Comparison of ENCODE assay signal across 8 mouse cellular contexts in genomic region chr2:105671798-105672595, GRCm38 (mm10). TPM values are rescaled to one million over a fixed set of nuclear protein-coding genes. Genes with fewer than 3 reads are reported as not detected.
A peak's percentile ranks its signal among the peaks of the same experiment; 100 is the strongest.
DNase-seq lines count a peak whose midpoint lies in the region; ATAC-seq and TF ChIP-seq lines count a peak whose summit lies in the region.

No protein-coding gene starts in this region.

- peaks cover 50% of the 10 kb centered on the region for H3K4me1 ChIP-seq in heart, embryonic 10.5 days
- H3K4me1 ChIP-seq in heart, embryonic 11.5 days (ENCODE audit: control insufficient read depth, insufficient read depth, low read length): peaks cover 17% of the 10 kb centered on the region
- peaks cover 22% of the 10 kb centered on the region for H3K4me1 ChIP-seq in bone marrow macrophage, adult 2 months (ENCODE audit: control insufficient read depth, insufficient read depth, low read length)
- H3K4me1 ChIP-seq in forebrain, embryonic 15.5 days: peaks cover 71% of the 10 kb centered on the region
- peaks cover 60% of the 10 kb centered on the region for H3K4me1 ChIP-seq in midbrain, embryonic 13.5 days (replicated peaks)

- H3K4me2 ChIP-seq in heart, embryonic 11.5 days: no peak overlapping the region
- H3K4me2 ChIP-seq in forebrain, embryonic 15.5 days (replicated peaks): peak overlapping the region; percentile 83
- H3K4me2 ChIP-seq in midbrain, embryonic 13.5 days (replicated peaks): peak overlapping the region; percentile 62

- H3K36me3 ChIP-seq in heart, embryonic 10.5 days: no peaks in the 10 kb centered on the region
- H3K36me3 ChIP-seq in heart, embryonic 11.5 days (ENCODE audit: control insufficient read depth, insufficient read depth, low read length): no peaks in the 10 kb centered on the region
- no peaks in the 10 kb centered on the region for H3K36me3 ChIP-seq in forebrain, embryonic 15.5 days
- no peaks in the 10 kb centered on the region for H3K36me3 ChIP-seq in midbrain, embryonic 13.5 days

- no peak overlapping the region for H3K9ac ChIP-seq in heart, embryonic 11.5 days (ENCODE audit: low read depth, low read length)
- peak overlapping the region; percentile 44 for H3K9ac ChIP-seq in forebrain, embryonic 15.5 days (replicated peaks)
- H3K9ac ChIP-seq in midbrain, embryonic 13.5 days (replicated peaks): peak overlapping the region; percentile 36; the same call in 1 of the 2 replicates

- no peak for TF ChIP-seq CTCF in bone marrow macrophage, adult 2 months (IDR thresholded peaks at IDR 0.05; ENCODE audit: low read depth, low read length)

- no peaks in the 10 kb centered on the region for H3K9me3 ChIP-seq in heart, embryonic 10.5 days
- H3K9me3 ChIP-seq in heart, embryonic 11.5 days (replicated peaks; ENCODE audit: control insufficient read depth, low read length): no peaks in the 10 kb centered on the region
- H3K9me3 ChIP-seq in forebrain, embryonic 15.5 days: no peaks in the 10 kb centered on the region
- H3K9me3 ChIP-seq in midbrain, embryonic 13.5 days: no peaks in the 10 kb centered on the region

- peaks cover 99% of the 10 kb centered on the region for H3K27me3 ChIP-seq in heart, embryonic 10.5 days (ENCODE audit: insufficient read depth, poor library complexity, severe bottlenecking)
- peaks cover 96% of the 10 kb centered on the region for H3K27me3 ChIP-seq in heart, embryonic 11.5 days (ENCODE audit: control insufficient read depth, insufficient read depth, low read length)
- peaks cover 46% of the 10 kb centered on the region for H3K27me3 ChIP-seq in forebrain, embryonic 15.5 days
- H3K27me3 ChIP-seq in midbrain, embryonic 13.5 days: peaks cover 100% of the 10 kb centered on the region

- no peak overlapping the region for H3K27ac ChIP-seq in heart, embryonic 10.5 days
- H3K27ac ChIP-seq in heart, embryonic 11.5 days (ENCODE audit: low read depth, low read length): no peak overlapping the region
- no peak overlapping the region for H3K27ac ChIP-seq in bone marrow macrophage, adult 2 months (ENCODE audit: insufficient read depth, low read depth, low read length)
- peak overlapping the region; percentile 88 for H3K27ac ChIP-seq in forebrain, embryonic 15.5 days (replicated peaks)
- H3K27ac ChIP-seq in midbrain, embryonic 13.5 days: peak overlapping the region; percentile 64

- TF ChIP-seq POLR2A in bone marrow macrophage, adult 2 months (IDR thresholded peaks at IDR 0.05; ENCODE audit: borderline replicate concordance, low read depth, low read length): no peak

- H3K4me3 ChIP-seq in heart, embryonic 10.5 days: peak overlapping the region; percentile 13; the same call in 1 of the 2 replicates
- H3K4me3 ChIP-seq in heart, embryonic 11.5 days (ENCODE audit: low read depth, low read length): no peak overlapping the region
- peak overlapping the region; percentile 28 for H3K4me3 ChIP-seq in bone marrow macrophage, adult 2 months (ENCODE audit: insufficient read depth, low read length)
- H3K4me3 ChIP-seq in forebrain, embryonic 15.5 days: peak overlapping the region; percentile 41
- H3K4me3 ChIP-seq in midbrain, embryonic 13.5 days (replicated peaks): peak overlapping the region; percentile 49

- WGBS in heart, embryonic 10.5 days: under 1% methylated on average over 25 of the region's 25 CpGs
- 2% methylated on average over 25 of the region's 25 CpGs for WGBS in heart, embryonic 11.5 days (ENCODE audit: insufficient replicate concordance)
- 10% methylated on average over 25 of the region's 25 CpGs for WGBS in forebrain, embryonic 15.5 days
- 2% methylated on average over 25 of the region's 25 CpGs for WGBS in midbrain, embryonic 13.5 days

- no peak for ATAC-seq in heart, embryonic 11.5 days (replicated peaks; ENCODE audit: insufficient number of reproducible peaks, low FRiP score, low TSS enrichment)
- no peak for ATAC-seq in forebrain, embryonic 15.5 days (replicated peaks)
- no peak for ATAC-seq in midbrain, embryonic 13.5 days

- no peak for DNase-seq in heart, embryonic 10.5 days (ENCODE audit: low spot score)
- DNase-seq in ovary, postnatal 36 days (ENCODE audit: low spot score): no peak
- no peak for DNase-seq in frontal cortex, postnatal 14 days (ENCODE audit: low spot score in 2 of 2)
- no peak for DNase-seq in left cerebral cortex, adult 8-10 months (ENCODE audit: low spot score in 2 of 2)

RNA-seq across cellular contexts. Expression of gene Pax6, which starts 3.3 kb away (rescaled TPM):
- polyA plus RNA-seq in heart, embryonic 10.5 days (2016; fragmentation: Nextera tagmentation; extraction: Ambion mirVana): 0.28 and 0.54 TPM in 2 replicates
- polyA plus RNA-seq in heart, embryonic 11.5 days (2014; fragmentation: Nextera tagmentation; extraction: Ambion mirVana): 0.37 and 0.82 TPM in 2 replicates
- not detected in 2 replicates for polyA plus RNA-seq in bone marrow macrophage, adult 2 months (2012; ENCODE audit: insufficient read depth, insufficient read length, missing spikeins)
- 45.0 and 57.0 TPM in 2 replicates for polyA plus RNA-seq in forebrain, embryonic 15.5 days (2015; fragmentation: Nextera tagmentation; extraction: Ambion mirVana)
- 39.9 and 40.9 TPM in 2 replicates for polyA plus RNA-seq in midbrain, embryonic 13.5 days (2015; fragmentation: Nextera tagmentation; extraction: Ambion mirVana)
- 10 to 100 TPM in 3 of 4 experiments, 1 to 10 TPM in 1; 9.3 to 12.0 (median 11.3) TPM for total RNA-seq in left cerebral cortex, adult 8-10 months (2022)

Comparison
In these comparisons a context has a peak if more than half of its experiments do, and no peak if none do; other contexts are left out.
1. H3K27ac ChIP-seq: peak in forebrain, embryonic 15.5 days (single experiment) and midbrain, embryonic 13.5 days (single experiment); none in heart, embryonic 10.5 days (single experiment), heart, embryonic 11.5 days (single experiment) and bone marrow macrophage, adult 2 months (single experiment).
2. RNA of gene Pax6, which starts 3.3 kb away (polyA plus RNA-seq): 45.0 to 57.0 TPM in forebrain, embryonic 15.5 days and 39.9 to 40.9 TPM in midbrain, embryonic 13.5 days; 0.28 to 0.54 TPM in heart, embryonic 10.5 days, 0.37 to 0.82 TPM in heart, embryonic 11.5 days and not detected in bone marrow macrophage, adult 2 months; every median in the first group is over 10 times any median in the second.